Mouse (Mus musculus) neutrophil, adult 5-6 weeks (primary cell): ENCODE results near the gene Kprp. TPM values are rescaled to one million over a fixed set of nuclear protein-coding genes. Genes with fewer than 3 reads are reported as not detected.
"Not testable (repeated sequence)": the region's sequence is repeated elsewhere in the genome, so short reads cannot be mapped to it uniquely, and the experiment has no call there.

ENCODE experiments used
- ATAC-seq: fragments of 151-379, 151-347 bp; 2 replicates; pipeline ENCODE4 v1.8.0; 2017; ENCODE audit warnings: mild to moderate bottlenecking, moderate TSS enrichment; ENCODE audit not compliant: insufficient number of reproducible peaks, poor library complexity, low FRiP score, severe bottlenecking; ENCODE audit errors: extremely low read depth
- total RNA-seq: library from RNA; stranded (forward); fragments of 200-1000 nt; gene quantifications from 2 replicates; pipeline ENCODE4 v1.2.3, GENCODE M21; 2017

Kprp gene
- total RNA-seq, result not detected in 2 replicates

DNA sequence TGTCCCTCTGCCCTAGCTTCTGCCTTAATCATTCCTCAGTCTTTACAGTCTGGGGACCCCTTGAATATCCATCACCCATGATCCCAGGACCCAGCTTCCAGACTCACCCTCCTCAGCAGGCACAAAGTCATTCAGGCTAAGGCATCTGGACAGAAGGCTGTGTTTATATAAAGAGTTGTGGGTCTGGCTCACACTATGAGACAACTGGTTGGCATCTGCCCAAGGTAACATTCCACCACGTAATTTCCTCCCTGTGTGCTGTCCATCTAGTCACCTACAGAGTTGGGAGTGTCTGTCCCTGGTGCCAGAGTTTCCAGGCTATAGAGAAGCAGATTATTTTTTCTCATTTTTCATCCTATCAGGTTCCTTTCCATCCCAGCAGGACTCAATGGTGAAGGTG, at the start of gene Kprp:
TSS of gene Kprp (minus strand) at position 140 of the 400 bp plus-strand sequence.
- no peak for ATAC-seq

DNA sequence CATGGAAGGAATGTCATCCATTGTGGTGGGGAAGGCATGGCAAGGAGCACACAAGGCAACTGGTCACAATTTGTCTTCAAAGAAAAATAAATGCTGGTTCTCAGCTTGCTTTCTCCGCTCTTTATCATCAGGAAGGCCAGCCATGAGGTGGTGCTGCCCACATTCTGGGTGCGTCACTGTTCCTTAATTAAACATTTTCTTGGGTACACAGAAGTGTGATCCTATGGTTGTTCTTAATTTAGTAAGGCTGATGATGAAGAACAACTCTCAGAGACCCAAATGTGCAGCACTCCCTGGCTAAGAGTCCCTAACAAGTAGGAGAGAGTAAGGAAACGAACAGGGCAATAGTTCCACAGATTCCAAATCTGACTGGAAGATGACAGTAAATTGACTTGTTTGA, 47.1 kb upstream of the Kprp start:
- ATAC-seq, result no peak

DNA sequence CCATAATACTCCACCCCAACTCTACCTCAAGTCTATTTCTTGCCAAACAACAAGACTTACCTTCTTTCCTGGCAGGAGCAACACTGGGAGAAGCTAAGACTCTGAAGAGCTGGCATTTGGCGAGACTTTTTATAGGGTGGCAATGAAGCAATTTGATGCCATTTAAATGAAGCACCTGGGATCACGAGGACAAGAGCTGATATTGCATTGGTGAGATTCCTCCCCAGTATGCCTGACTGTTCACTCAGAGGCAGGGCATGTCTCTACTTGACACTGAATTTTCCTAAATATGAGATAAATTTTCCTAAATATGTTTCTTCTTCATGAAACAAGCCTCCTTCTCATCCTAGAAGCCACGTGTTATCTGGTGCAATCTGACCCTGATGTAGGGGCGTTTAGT, 43.1 kb upstream of the Kprp start, which contains the start of gene 2310050C09Rik:
TSS of gene 2310050C09Rik (minus strand) at position 101 of the 400 bp plus-strand sequence.
- no peak for ATAC-seq

DNA sequence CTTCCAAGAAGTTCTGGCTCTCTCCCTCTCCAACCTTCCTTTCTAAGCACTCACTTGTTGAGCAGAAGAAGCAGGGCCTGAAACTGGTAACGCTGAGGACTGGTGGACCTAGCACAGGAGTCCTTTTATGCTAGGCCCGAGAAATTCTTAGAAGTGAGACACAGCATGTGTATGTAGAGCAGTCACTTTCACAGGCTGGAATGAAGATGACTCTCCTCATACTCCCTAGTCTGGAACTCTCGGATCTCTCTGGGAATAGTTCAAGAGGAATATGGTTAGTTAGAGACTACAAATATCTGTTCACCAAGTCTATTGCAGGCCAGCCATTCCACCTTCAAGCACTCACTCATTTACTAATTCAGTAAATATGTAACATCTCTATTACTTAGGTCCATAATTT, 24.1 kb upstream of the Kprp start, which contains the start of gene Lce1l:
TSS of gene Lce1l (minus strand) at position 101 of the 400 bp plus-strand sequence.
- no peak for ATAC-seq

DNA sequence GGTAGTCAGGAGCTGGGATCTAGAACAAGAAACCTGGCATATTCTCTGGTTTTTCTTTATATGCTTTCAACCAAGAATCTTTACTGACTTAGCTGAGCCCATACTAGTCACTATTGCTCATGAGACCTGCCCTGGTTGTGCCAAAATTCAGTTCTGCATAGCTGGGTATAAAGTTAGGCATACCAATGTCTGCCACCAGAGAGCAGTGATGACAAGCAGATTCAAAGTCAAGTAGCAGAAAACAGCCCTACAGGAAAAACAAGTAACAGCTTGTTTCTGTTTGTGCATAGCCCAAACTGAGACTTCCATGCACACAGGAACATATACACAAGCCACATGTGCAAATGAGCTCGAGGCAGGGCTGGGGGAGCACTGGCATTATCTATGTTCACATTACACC, 1.2 kb downstream of the Kprp start:
- no peak for ATAC-seq

DNA sequence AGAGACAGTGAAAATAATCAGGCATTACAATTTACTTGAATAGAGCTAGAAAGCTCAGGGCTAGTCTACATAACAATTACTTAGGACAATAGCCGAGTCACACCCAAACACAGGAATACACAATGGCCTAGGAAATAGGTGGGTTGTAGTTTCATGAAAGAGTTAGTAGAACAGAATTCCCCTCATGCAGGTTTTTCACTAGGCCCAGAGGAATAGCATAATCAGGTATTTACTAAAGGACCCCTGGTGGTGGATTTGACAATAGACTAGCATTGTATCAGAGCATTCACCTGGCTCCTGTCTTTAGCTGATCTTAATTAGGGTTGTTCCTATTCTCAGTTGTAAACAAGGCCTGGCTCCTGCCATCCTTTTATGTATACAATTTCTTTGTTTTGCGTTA, 11.0 kb downstream of the Kprp start:
- ATAC-seq, result not testable (repeated sequence)

DNA sequence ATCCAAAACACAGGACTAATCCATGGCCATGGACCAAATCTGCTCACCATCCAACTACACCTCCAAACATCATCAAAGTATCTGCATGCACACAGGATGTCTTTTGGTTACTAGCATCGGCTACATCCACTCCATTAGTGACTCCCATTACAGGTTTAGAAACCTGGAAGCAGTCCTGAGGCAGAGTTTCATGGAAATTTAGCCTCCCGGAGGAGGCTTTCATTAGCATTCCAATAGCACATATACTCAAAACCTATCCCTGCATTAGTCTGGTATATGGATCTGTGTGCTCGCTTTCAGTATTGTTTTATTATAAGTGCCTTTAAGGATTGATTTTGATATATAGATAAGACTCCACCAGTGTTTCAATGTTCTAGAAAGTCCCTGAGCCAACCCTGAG, 11.5 kb downstream of the Kprp start:
- no peak for ATAC-seq

DNA sequence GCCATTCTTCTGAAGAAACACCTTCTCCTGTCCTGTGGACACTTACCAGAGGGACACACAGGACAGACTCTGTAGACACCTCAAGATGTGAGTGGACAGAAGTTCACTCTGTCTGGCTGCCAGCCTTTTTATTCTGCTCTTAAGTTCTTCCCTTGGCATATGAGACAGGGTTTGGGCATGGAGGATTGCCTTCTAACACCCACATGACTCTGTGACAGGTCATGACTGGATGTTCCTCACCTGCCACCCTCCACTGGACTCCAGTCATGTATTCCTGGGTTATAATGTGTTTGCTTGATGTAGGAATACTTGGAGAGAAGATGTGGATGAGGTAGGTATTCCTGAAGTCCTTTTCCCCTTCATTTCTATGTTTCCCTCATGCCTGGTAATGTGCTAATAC, 19.3 kb downstream of the Kprp start, which contains the start of gene Lce1k:
TSS of gene Lce1k (minus strand) at position 101 of the 400 bp plus-strand sequence.
- ATAC-seq, result no peak

DNA sequence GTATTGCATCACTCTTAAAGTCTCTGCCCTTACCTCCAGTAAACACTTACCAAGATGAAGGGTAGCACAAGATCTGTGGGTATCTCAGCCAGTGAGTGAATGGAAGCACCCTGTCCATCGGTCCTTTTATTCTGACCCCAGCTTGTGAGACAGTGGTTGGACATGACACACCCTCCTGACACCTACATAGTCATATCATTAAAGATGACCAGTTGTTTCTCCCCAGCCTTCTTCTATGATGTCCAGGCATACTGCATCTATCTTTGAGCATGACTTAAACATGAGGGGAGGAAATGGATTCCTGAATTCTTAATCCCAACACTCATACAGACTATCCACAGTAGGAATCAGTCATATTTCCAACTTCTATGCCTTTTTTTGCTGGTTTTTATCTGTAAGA, 36.6 kb downstream of the Kprp start, which contains the start of gene Lce1j:
TSS of gene Lce1j (minus strand) at position 101 of the 400 bp plus-strand sequence.
- ATAC-seq, result no peak

DNA sequence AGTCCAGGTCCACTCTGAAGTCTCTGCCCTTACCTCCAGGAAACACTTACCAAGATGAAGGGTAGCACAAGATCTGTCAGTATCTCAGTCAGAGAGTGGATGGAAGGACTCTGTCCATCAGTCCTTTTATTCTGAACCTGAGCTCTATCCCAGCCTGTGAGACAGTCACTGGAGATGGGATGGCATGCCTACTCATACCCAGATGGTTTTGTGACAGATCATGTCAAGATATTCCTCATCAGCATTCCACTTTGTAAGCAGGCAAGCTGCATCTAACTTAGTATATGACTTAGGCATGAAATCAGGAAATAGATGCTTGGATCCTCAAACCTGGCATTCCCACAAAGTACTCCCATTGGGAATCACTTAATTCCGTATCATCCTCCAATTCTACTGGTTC, 48.2 kb downstream of the Kprp start, which contains the start of gene Lce1i:
TSS of gene Lce1i (minus strand) at position 101 of the 400 bp plus-strand sequence.
- no peak for ATAC-seq

Other genes starting within 250 kb of the Kprp start
- gene Smcp, start 238.2 kb downstream of the Kprp start, total RNA-seq, result not detected in 2 replicates
- not detected in 2 replicates for gene 2210017I01Rik, start 219.8 kb downstream of the Kprp start, total RNA-seq
- gene Lce6a, start 205.6 kb downstream of the Kprp start, total RNA-seq, result not detected in 2 replicates
- gene Lce1a1, start 178.9 kb downstream of the Kprp start, total RNA-seq, result not detected in 2 replicates
- not detected in 2 replicates for gene Lce1b, start 170.3 kb downstream of the Kprp start, total RNA-seq
- not detected in 2 replicates for gene Lce1a2, start 156.9 kb downstream of the Kprp start, total RNA-seq
- gene Lce1c, start 148.0 kb downstream of the Kprp start, total RNA-seq, result not detected in 2 replicates
- gene Lce1d, start 140.0 kb downstream of the Kprp start, total RNA-seq, result not detected in 2 replicates
- gene Lce1e, start 118.2 kb downstream of the Kprp start, total RNA-seq, result not detected in 2 replicates
- not detected in 2 replicates for gene Lce1f, start 106.9 kb downstream of the Kprp start, total RNA-seq
- not detected in 2 replicates for gene Gm38119, start 88.2 kb downstream of the Kprp start, total RNA-seq
- gene Lce1g, start 74.9 kb downstream of the Kprp start, total RNA-seq, result not detected in 2 replicates
- not detected in 2 replicates for gene Lce1h, start 62.2 kb downstream of the Kprp start, total RNA-seq
- not detected in 2 replicates for gene Lce1i, start 48.3 kb downstream of the Kprp start, total RNA-seq
- gene Lce1j, start 36.7 kb downstream of the Kprp start, total RNA-seq, result not detected in 2 replicates
- gene Lce1k, start 19.4 kb downstream of the Kprp start, total RNA-seq, result not detected in 2 replicates
- not detected in 2 replicates for gene Lce1l, start 24.0 kb upstream of the Kprp start, total RNA-seq
- not detected in 2 replicates for gene 2310050C09Rik, start 43.0 kb upstream of the Kprp start, total RNA-seq
- gene Lce3a, start 99.0 kb upstream of the Kprp start, total RNA-seq, result not detected in 2 replicates
- not detected in 2 replicates for gene Lce3b, start 105.7 kb upstream of the Kprp start, total RNA-seq
- gene Lce3c, start 117.2 kb upstream of the Kprp start, total RNA-seq, result not detected in 2 replicates
- gene Lce3d, start 130.1 kb upstream of the Kprp start, total RNA-seq, result not detected in 2 replicates
- not detected in 2 replicates for gene Lce3e, start 139.8 kb upstream of the Kprp start, total RNA-seq
- gene Lce3f, start 165.0 kb upstream of the Kprp start, total RNA-seq, result not detected in 2 replicates
- gene Crct1, start 188.4 kb upstream of the Kprp start, total RNA-seq, result not detected in 2 replicates
- not detected in 2 replicates for gene Lce1m, start 191.8 kb upstream of the Kprp start, total RNA-seq
- 0.25 TPM in 1 of 2 replicates, not detected in the other for gene Gm4858, start 241.6 kb upstream of the Kprp start, total RNA-seq